24 mouse cellular contexts compared by ENCODE assay signal in genomic region chr13:109994240-109994764, GRCm38 (mm10).
DNase-seq lines count a peak whose midpoint lies in the region; ATAC-seq and TF ChIP-seq lines count a peak whose summit lies in the region.
"Had no signal": no experiment of that assay in that cellular context is flagged by ENCODE, and none has a peak within 500 bp of the region (broad histone marks: within the 10 kb centered on the region; RNA-seq: fewer than 3 reads in every experiment).

No protein-coding gene starts in this region.

- DNase-seq in embryo, embryonic 10 days (ENCODE audit: low spot score), result peak; percentile 30
- no peak for DNase-seq in embryo, embryonic 9.5 days (ENCODE audit: extremely low spot score)
- DNase-seq in stomach, postnatal 0 days (ENCODE audit: low spot score), result no peak
- no peak for DNase-seq in spleen, postnatal 14 days (ENCODE audit: low spot score in 2 of 2)
- no peak for DNase-seq in cerebellum, adult 9-10 months
- DNase-seq in right cerebral cortex, postnatal 36 days (ENCODE audit: low spot score in 2 of 2), result no peak
- DNase-seq: adrenal gland, postnatal 10 days; cerebellum, postnatal 10 days; gastrocnemius, adult 2 months; heart, postnatal 10 days; kidney, postnatal 36 days; layer of hippocampus, adult 9-11 months; liver; spleen, adult 18-20 months; thymus, postnatal 25 days had no signal

- no peaks in the 10 kb centered on the region for H3K36me3 ChIP-seq in stomach, embryonic 14.5 days (ENCODE audit: control insufficient read depth, insufficient read depth, low read length)
- H3K36me3 ChIP-seq in stomach, postnatal 0 days (ENCODE audit: control insufficient read depth, insufficient read depth, low read length), result no peaks in the 10 kb centered on the region
- no peaks in the 10 kb centered on the region for H3K36me3 ChIP-seq in limb, embryonic 12.5 days
- H3K36me3 ChIP-seq: embryonic facial prominence, embryonic 12.5 days; hindbrain, embryonic 12.5 days; midbrain, embryonic 13.5 days had no signal

- ATAC-seq in stomach, embryonic 14.5 days (ENCODE audit: insufficient number of reproducible peaks, insufficient read depth, low FRiP score, low read depth), result no peak
- ATAC-seq in stomach, postnatal 0 days (ENCODE audit: low FRiP score, low TSS enrichment), result no peak
- ATAC-seq in limb, embryonic 12.5 days (ENCODE audit: insufficient number of reproducible peaks, insufficient read depth, low FRiP score, low TSS enrichment, low read depth), result no peak
- ATAC-seq: forebrain, embryonic 16.5 days; lung, postnatal 0 days; midbrain, embryonic 13.5 days had no signal

- H3K4me3 ChIP-seq in stomach, embryonic 14.5 days (ENCODE audit: low read depth, low read length), result no peak overlapping the region
- H3K4me3 ChIP-seq in stomach, postnatal 0 days (ENCODE audit: low read depth, low read length), result no peak overlapping the region
- H3K4me3 ChIP-seq in limb, embryonic 12.5 days (replicated peaks), result no peak overlapping the region
- H3K4me3 ChIP-seq: embryonic facial prominence, embryonic 12.5 days; gastrocnemius, adult 2 months; hindbrain, embryonic 12.5 days; midbrain, embryonic 13.5 days; myocyte had no signal

- no peak overlapping the region for H3K4me2 ChIP-seq in stomach, embryonic 14.5 days (replicated peaks; ENCODE audit: low read depth, low read length)
- no peak overlapping the region for H3K4me2 ChIP-seq in stomach, postnatal 0 days (replicated peaks; ENCODE audit: low read depth)
- H3K4me2 ChIP-seq in limb, embryonic 12.5 days, result no peak overlapping the region
- H3K4me2 ChIP-seq: embryonic facial prominence, embryonic 12.5 days; heart, embryonic 11.5 days; hindbrain, embryonic 12.5 days; midbrain, embryonic 13.5 days had no signal

- no peaks in the 10 kb centered on the region for H3K9me3 ChIP-seq in stomach, embryonic 14.5 days (ENCODE audit: control insufficient read depth, low read depth, low read length)
- H3K9me3 ChIP-seq in stomach, postnatal 0 days (ENCODE audit: control insufficient read depth, low read length), result no peaks in the 10 kb centered on the region
- H3K9me3 ChIP-seq in limb, embryonic 12.5 days, result no peaks in the 10 kb centered on the region
- H3K9me3 ChIP-seq: embryonic facial prominence, embryonic 12.5 days; hindbrain, embryonic 12.5 days; midbrain, embryonic 13.5 days had no signal

- 0 out of 2 replicates have a peak overlapping the region, but pooled peaks have one; percentile 11 for H3K27ac ChIP-seq in stomach, embryonic 14.5 days (ENCODE audit: low read length)
- no peak overlapping the region for H3K27ac ChIP-seq in stomach, postnatal 0 days (replicated peaks)
- H3K27ac ChIP-seq in limb, embryonic 12.5 days, result peak overlapping the region; percentile 73
- H3K27ac ChIP-seq: gastrocnemius, adult 2 months; hindbrain, embryonic 12.5 days; midbrain, embryonic 13.5 days had no signal

- H3K9ac ChIP-seq in stomach, embryonic 14.5 days (replicated peaks; ENCODE audit: low read depth, low read length), result no peak overlapping the region
- H3K9ac ChIP-seq in stomach, postnatal 0 days (ENCODE audit: low read length), result no peak overlapping the region
- no peak overlapping the region for H3K9ac ChIP-seq in limb, embryonic 12.5 days (replicated peaks)
- H3K9ac ChIP-seq: embryonic facial prominence, embryonic 12.5 days; hindbrain, embryonic 12.5 days; midbrain, embryonic 13.5 days had no signal

- no peaks in the 10 kb centered on the region for H3K27me3 ChIP-seq in stomach, embryonic 14.5 days (ENCODE audit: control insufficient read depth, insufficient read depth, low read length)
- no peaks in the 10 kb centered on the region for H3K27me3 ChIP-seq in stomach, postnatal 0 days (ENCODE audit: control insufficient read depth, insufficient read depth, low read length)
- no peaks in the 10 kb centered on the region for H3K27me3 ChIP-seq in limb, embryonic 12.5 days
- H3K27me3 ChIP-seq: embryonic facial prominence, embryonic 12.5 days; hindbrain, embryonic 12.5 days; midbrain, embryonic 13.5 days had no signal

- no peak for TF ChIP-seq CTCF in stomach, postnatal 0 days (IDR thresholded peaks at IDR 0.05; ENCODE audit: low read depth)

- WGBS in stomach, embryonic 14.5 days, result 53% methylated on average over 3 of the region's 3 CpGs
- WGBS in stomach, postnatal 0 days, result 56% methylated on average over 3 of the region's 3 CpGs
- 9% methylated on average over 3 of the region's 3 CpGs for WGBS in limb, embryonic 12.5 days

- no peak for TF ChIP-seq EP300 in stomach, postnatal 0 days (optimal IDR thresholded peaks at IDR 0.05)

- H3K4me1 ChIP-seq in stomach, embryonic 14.5 days (ENCODE audit: control insufficient read depth, insufficient read depth, low read length), result peaks cover 16% of the 10 kb centered on the region; the same call in 1 of the 2 replicates
- H3K4me1 ChIP-seq in stomach, postnatal 0 days (replicated peaks; ENCODE audit: control insufficient read depth, insufficient read depth), result no peaks in the 10 kb centered on the region
- H3K4me1 ChIP-seq in limb, embryonic 12.5 days (replicated peaks), result peaks cover 35% of the 10 kb centered on the region
- H3K4me1 ChIP-seq: hindbrain, embryonic 12.5 days; midbrain, embryonic 13.5 days had no signal
